Mouse (Mus musculus) cerebellum, adult (tissue): ENCODE measurements around the gene Phf5a.
"Not testable (repeated sequence)": the region's sequence is repeated elsewhere in the genome, so short reads cannot be mapped to it uniquely, and the experiment has no call there.

ENCODE experiments used
- ATAC-seq: cut with Nextera tagmentation; 2 replicates; pipeline ENCODE4 v1.9.2; 2017; ENCODE audit warnings: mild to moderate bottlenecking, moderate library complexity, mixed read lengths; ENCODE audit not compliant: insufficient number of reproducible peaks, low FRiP score, low TSS enrichment

Gene Phf5a

GRCm38 (mm10) chr15:81871604-81872261, at the start of gene Phf5a:
Gene Phf5a, minus strand, starts transcription at chr15:81871911.
- peak; percentile 87 for ATAC-seq

- ATAC-seq = no peak
These were observed 49.5 kb upstream of the Phf5a start for GRCm38 (mm10) chr15:81921255-81921654.

- ATAC-seq = peak; percentile 41; the same call in 1 of the 2 replicates
These were observed 49.0 kb upstream of the Phf5a start for GRCm38 (mm10) chr15:81920546-81921217.

- ATAC-seq = 0 out of 2 replicates have a peak, but pooled peaks have one; percentile 7
These were observed 47.4 kb upstream of the Phf5a start for GRCm38 (mm10) chr15:81919062-81919461.

- ATAC-seq = no peak
These were observed 46.1 kb upstream of the Phf5a start for GRCm38 (mm10) chr15:81917621-81918463.

- ATAC-seq = no peak
These were observed 45.5 kb upstream of the Phf5a start for GRCm38 (mm10) chr15:81917201-81917600.

GRCm38 (mm10) chr15:81915663-81916062, 44.0 kb upstream of the Phf5a start:
- ATAC-seq = no peak

GRCm38 (mm10) chr15:81914668-81915067, 43.0 kb upstream of the Phf5a start:
- no peak for ATAC-seq

GRCm38 (mm10) chr15:81912498-81912897, 40.8 kb upstream of the Phf5a start:
- ATAC-seq = no peak

- ATAC-seq = not testable (repeated sequence)
These were observed 37.1 kb upstream of the Phf5a start for GRCm38 (mm10) chr15:81908767-81909166.

GRCm38 (mm10) chr15:81907953-81908352, 36.2 kb upstream of the Phf5a start:
- no peak for ATAC-seq

- ATAC-seq = no peak
These were observed 33.2 kb upstream of the Phf5a start for GRCm38 (mm10) chr15:81904939-81905338.

GRCm38 (mm10) chr15:81898751-81899150, 27.0 kb upstream of the Phf5a start:
- ATAC-seq = no peak; the same call in 1 of the 2 replicates

- no peak for ATAC-seq
These were observed 26.0 kb upstream of the Phf5a start for GRCm38 (mm10) chr15:81897607-81898285.

- no peak for ATAC-seq
These were observed 24.7 kb upstream of the Phf5a start for GRCm38 (mm10) chr15:81896407-81896806.

GRCm38 (mm10) chr15:81894002-81894401, 22.3 kb upstream of the Phf5a start:
- no peak for ATAC-seq

- ATAC-seq = no peak
These were observed 20.3 kb upstream of the Phf5a start for GRCm38 (mm10) chr15:81891822-81892580.

GRCm38 (mm10) chr15:81891140-81891802, 19.6 kb upstream of the Phf5a start:
- ATAC-seq = no peak

GRCm38 (mm10) chr15:81889175-81889574, 17.5 kb upstream of the Phf5a start:
- peak; percentile 45; the same call in 1 of the 2 replicates for ATAC-seq
